Mouse (Mus musculus) liver, embryonic 13.5 days (tissue): Measurements from ENCODE around the gene Foxl2. TPM values are rescaled to one million over a fixed set of nuclear protein-coding genes. Genes with fewer than 3 reads are reported as not detected.

Source experiments
- ATAC-seq: fragments of 200-750 bp; cut with Nextera tagmentation; 2 replicates; pipeline ENCODE4 v1.8.0; 2017; ENCODE audit warnings: low read depth, mild to moderate bottlenecking, moderate number of reproducible peaks, moderate library complexity
- DNase-seq: peaks from one replicate; pipeline ENCODE4 v3.0.0; 2022
- H3K27ac ChIP-seq: fragments of 300-500 bp; sonication (generic); 2 replicates; pipeline ENCODE4 v1.5.1; 2015; ENCODE audit warnings: moderate library complexity, mild to moderate bottlenecking, inconsistent platforms
- H3K27me3 ChIP-seq: fragments of 300-500 bp; sonication (generic); 2 replicates; pipeline ENCODE4 v1.6.1; 2015; ENCODE audit warnings: mild to moderate bottlenecking, inconsistent platforms
- H3K36me3 ChIP-seq: fragments of 300-500 bp; sonication (generic); 2 replicates; pipeline ENCODE4 v1.6.1; 2015; ENCODE audit warnings: mild to moderate bottlenecking, inconsistent platforms
- H3K4me1 ChIP-seq: fragments of 300-500 bp; sonication (generic); replicated peaks from 2 replicates; pipeline ENCODE4 v1.6.1; 2015; ENCODE audit warnings: inconsistent platforms
- H3K4me2 ChIP-seq: fragments of 300-500 bp; sonication (generic); 2 replicates; pipeline ENCODE4 v1.6.1; 2015; ENCODE audit warnings: inconsistent platforms, mild to moderate bottlenecking, moderate library complexity
- H3K4me3 ChIP-seq: fragments of 300-500 bp; sonication (generic); replicated peaks from 2 replicates; pipeline ENCODE4 v1.5.1; 2015; ENCODE audit warnings: mild to moderate bottlenecking, inconsistent platforms
- H3K9ac ChIP-seq: fragments of 300-500 bp; sonication (generic); 2 replicates; pipeline ENCODE4 v1.6.1; 2015; ENCODE audit warnings: mild to moderate bottlenecking, inconsistent platforms
- H3K9me3 ChIP-seq: fragments of 300-500 bp; sonication (generic); replicated peaks from 2 replicates; pipeline ENCODE4 v1.6.1; 2016; ENCODE audit warnings: inconsistent platforms
- WGBS: fragments of 180-500 bp; shearing (Covaris S2); methylation state at CpG from one replicate; pipeline ENCODE4 v1.1.7; 2015; ENCODE audit not compliant: insufficient replicate concordance; 5-methylcytosine and 5-hydroxymethylcytosine counted together
- polyA plus RNA-seq: library from polyadenylated mRNA; unstranded; fragments of >200 nt; fragmentation: Nextera tagmentation; extraction: Ambion mirVana; gene quantifications from 2 replicates; pipeline ENCODE4 v1.2.1, GENCODE M21; 2015

Gene Foxl2
- polyA plus RNA-seq, 1 experiment from 2014 or later, result not detected

GRCm38 (mm10) chr9:98963661-98964060 lies 8.6 kb downstream of the Foxl2 start:
- Histone ChIP-seq H3K27me3 (peaks cover 91% of the 10 kb centered on the region), H3K4me2 (no peak overlapping the region), H3K36me3 (no peaks in the 10 kb centered on the region), H3K9ac (no peak overlapping the region), H3K9me3 (no peaks in the 10 kb centered on the region), H3K4me3 (no peak overlapping the region), H3K27ac (no peak overlapping the region), H3K4me1 (no peaks in the 10 kb centered on the region)
- ATAC-seq (no peak), DNase-seq (no peak)
- WGBS, result 7% methylated on average over 18 of the region's 18 CpGs

GRCm38 (mm10) chr9:98965084-98965483 lies 10.0 kb downstream of the Foxl2 start:
- Histone ChIP-seq H3K9me3 (no peaks in the 10 kb centered on the region), H3K4me2 (no peak overlapping the region), H3K4me3 (no peak overlapping the region), H3K36me3 (no peaks in the 10 kb centered on the region), H3K4me1 (no peaks in the 10 kb centered on the region), H3K27ac (no peak overlapping the region), H3K27me3 (peaks cover 86% of the 10 kb centered on the region), H3K9ac (no peak overlapping the region)
- DNase-seq (no peak), ATAC-seq (no peak)
- WGBS, result 3% methylated on average over 18 of the region's 18 CpGs

DNA sequence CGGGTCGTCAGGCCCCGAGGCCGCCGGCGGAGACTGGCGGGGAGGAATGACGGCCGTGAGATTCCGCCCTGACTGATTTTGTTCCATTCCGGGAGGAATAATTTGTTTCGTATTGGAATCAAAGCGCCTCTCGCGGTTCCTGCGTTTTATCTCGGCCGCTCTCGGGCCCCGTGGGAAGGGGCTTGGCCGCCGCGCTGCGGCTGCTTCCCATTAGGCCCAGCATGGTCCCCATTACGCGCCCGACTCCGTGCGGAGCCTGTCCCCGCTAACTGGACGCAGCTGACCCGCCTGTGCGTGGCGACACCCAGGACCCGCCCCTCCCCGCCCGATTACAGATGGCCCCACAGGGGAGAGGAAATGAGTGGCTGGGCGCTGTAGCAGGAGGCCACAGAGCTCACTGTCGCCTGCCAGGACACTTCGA lies 18.0 kb downstream of the Foxl2 start:
- Histone ChIP-seq H3K36me3 (no peaks in the 10 kb centered on the region), H3K27me3 (peaks cover 89% of the 10 kb centered on the region), H3K4me3 (peak overlapping the region; percentile 35), H3K9me3 (no peaks in the 10 kb centered on the region), H3K9ac (no peak overlapping the region), H3K4me2 (peak overlapping the region; percentile 49), H3K4me1 (0 out of 2 replicates have a peak, but pooled peaks cover 6% of the 10 kb centered on the region), H3K27ac (no peak overlapping the region)
- WGBS, result 2% methylated on average over 40 of the region's 40 CpGs
- no peak for ATAC-seq
- no peak for DNase-seq

- WGBS, result 4% methylated on average over 7 of the region's 7 CpGs
- peak overlapping the region; percentile 35; the same call in 1 of the 2 replicates for H3K4me3 ChIP-seq
- H3K36me3 ChIP-seq, result no peaks in the 10 kb centered on the region
- H3K9me3 ChIP-seq, result no peaks in the 10 kb centered on the region
- H3K4me1 ChIP-seq, result 0 out of 2 replicates have a peak, but pooled peaks cover 6% of the 10 kb centered on the region
- peaks cover 89% of the 10 kb centered on the region for H3K27me3 ChIP-seq
- no peak overlapping the region for H3K9ac ChIP-seq
- ATAC-seq, result no peak
- DNase-seq, result no peak
- no peak overlapping the region for H3K27ac ChIP-seq
- H3K4me2 ChIP-seq, result peak overlapping the region; percentile 49
Measured at GRCm38 (mm10) chr9:98973561-98973960, 18.5 kb downstream of the Foxl2 start.

DNA sequence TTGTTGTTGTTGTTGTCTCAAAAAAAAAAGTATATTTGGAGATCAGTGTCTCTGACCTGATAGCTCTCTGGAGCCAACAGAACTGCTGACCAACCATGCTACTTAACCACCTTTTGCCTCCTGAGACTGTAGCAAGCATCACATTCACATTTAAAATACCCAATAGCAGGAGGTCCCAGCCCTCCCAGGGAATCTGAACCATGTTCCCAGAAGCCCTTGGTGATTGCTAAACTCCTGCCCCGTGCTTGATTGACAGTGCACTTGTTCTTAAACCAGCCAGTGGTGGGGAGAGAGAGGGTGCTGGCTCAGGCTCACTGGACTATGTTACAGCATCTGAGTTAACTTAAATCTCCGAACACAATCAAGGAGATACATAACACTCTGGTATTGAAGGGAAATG lies 19.8 kb downstream of the Foxl2 start:
- Histone ChIP-seq H3K36me3 (no peaks in the 10 kb centered on the region), H3K27ac (no peak overlapping the region), H3K4me1 (peaks cover 11% of the 10 kb centered on the region; the same call in 1 of the 2 replicates), H3K9me3 (no peaks in the 10 kb centered on the region), H3K27me3 (peaks cover 91% of the 10 kb centered on the region), H3K9ac (no peak overlapping the region), H3K4me3 (no peak overlapping the region), H3K4me2 (no peak overlapping the region)
- 34% methylated on average over 2 of the region's 2 CpGs for WGBS
- DNase-seq (no peak), ATAC-seq (no peak)

DNA sequence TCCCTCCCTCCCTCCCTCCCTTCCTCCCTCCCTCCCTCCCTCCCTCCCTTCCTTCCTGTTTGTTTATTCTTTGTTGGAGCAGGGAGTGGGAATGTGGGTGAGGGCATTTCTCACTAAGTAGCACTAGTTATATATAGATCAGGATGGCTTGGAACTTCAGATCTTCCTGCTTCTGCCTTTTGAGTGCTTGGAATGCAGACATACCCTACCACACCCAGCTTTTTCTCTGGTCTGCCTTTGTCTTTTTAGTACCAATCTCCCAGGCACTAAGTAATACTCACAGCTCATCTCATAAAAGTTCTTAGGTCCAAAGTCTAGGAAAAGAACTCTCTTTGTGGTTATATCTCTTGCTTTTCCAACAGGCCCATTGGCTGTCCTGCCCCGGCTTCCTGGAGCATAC lies 21.0 kb downstream of the Foxl2 start:
- DNase-seq (no peak), ATAC-seq (no peak)
- Histone ChIP-seq H3K27me3 (peaks cover 84% of the 10 kb centered on the region), H3K36me3 (no peaks in the 10 kb centered on the region), H3K9me3 (no peaks in the 10 kb centered on the region), H3K4me3 (no peak overlapping the region), H3K4me2 (no peak overlapping the region), H3K9ac (no peak overlapping the region), H3K4me1 (peaks cover 12% of the 10 kb centered on the region; the same call in 1 of the 2 replicates), H3K27ac (no peak overlapping the region)
- 58% methylated on average over 1 of the region's 1 CpGs for WGBS

GRCm38 (mm10) chr9:98976520-98976919 lies 21.4 kb downstream of the Foxl2 start:
- no peak overlapping the region for H3K4me3 ChIP-seq
- no peak for ATAC-seq
- no peak overlapping the region for H3K4me2 ChIP-seq
- H3K27ac ChIP-seq, result no peak overlapping the region
- no peak for DNase-seq
- no peak overlapping the region for H3K9ac ChIP-seq
- H3K36me3 ChIP-seq, result no peaks in the 10 kb centered on the region
- peaks cover 85% of the 10 kb centered on the region for H3K27me3 ChIP-seq
- H3K9me3 ChIP-seq, result no peaks in the 10 kb centered on the region
- 34% methylated on average over 5 of the region's 5 CpGs for WGBS
- peaks cover 12% of the 10 kb centered on the region; the same call in 1 of the 2 replicates for H3K4me1 ChIP-seq

DNA sequence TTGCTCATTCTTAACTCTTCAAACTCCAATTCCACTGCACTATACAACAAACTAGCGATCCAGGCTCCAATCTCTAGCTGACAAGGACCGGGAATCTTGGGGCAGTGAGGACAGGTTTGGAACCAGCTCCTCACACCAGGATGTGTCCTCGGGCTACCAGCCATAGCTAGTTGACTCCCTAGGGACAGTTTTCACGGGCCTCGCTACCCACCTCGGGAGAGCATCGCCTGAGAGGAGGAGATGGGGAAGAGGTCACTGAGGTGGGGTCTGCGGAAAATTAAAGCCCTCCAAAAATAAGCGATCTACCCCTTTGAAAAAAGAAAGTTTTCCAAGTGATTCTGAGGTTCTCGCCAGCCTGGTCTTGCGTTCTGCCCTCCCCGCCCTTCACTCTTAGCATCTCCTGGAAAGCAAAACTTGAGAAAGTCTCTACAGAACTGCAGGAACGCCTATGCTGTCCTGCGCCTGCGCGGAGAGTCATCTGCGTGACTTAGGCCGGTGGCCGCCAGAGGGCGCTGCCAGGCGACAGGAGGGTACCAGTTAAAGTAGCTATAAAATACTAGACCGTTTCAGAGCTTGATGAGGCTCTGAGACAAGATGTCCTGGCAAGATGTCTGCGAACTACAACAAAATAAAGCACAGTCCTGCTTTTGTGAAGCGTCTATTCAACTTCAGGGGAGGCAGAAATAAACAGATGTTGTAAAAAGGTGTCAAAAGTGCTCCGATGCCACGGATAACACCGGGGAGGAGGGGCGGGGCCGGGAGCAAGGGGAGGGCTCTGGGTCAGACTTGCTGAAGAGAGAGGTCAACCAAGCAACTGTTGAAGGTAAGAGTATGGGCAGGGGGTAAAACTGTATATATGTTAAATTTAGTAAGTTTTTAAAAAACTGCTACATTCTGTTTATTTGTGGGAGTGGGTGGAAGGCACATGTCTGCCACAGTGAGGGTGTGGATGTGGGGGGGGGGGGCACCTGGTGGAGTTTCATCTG lies 24.6 kb downstream of the Foxl2 start:
- Histone ChIP-seq H3K4me3 (peak overlapping the region; percentile 33), H3K4me1 (peaks cover 6% of the 10 kb centered on the region; the same call in 1 of the 2 replicates), H3K36me3 (no peaks in the 10 kb centered on the region), H3K4me2 (peak overlapping the region; percentile 58), H3K27me3 (peaks cover 82% of the 10 kb centered on the region), H3K27ac (no peak overlapping the region), H3K9ac (no peak overlapping the region), H3K9me3 (no peaks in the 10 kb centered on the region)
- peak; percentile 80 for DNase-seq
- ATAC-seq, result peak; percentile 74
- 6% methylated on average over 29 of the region's 29 CpGs for WGBS

DNA sequence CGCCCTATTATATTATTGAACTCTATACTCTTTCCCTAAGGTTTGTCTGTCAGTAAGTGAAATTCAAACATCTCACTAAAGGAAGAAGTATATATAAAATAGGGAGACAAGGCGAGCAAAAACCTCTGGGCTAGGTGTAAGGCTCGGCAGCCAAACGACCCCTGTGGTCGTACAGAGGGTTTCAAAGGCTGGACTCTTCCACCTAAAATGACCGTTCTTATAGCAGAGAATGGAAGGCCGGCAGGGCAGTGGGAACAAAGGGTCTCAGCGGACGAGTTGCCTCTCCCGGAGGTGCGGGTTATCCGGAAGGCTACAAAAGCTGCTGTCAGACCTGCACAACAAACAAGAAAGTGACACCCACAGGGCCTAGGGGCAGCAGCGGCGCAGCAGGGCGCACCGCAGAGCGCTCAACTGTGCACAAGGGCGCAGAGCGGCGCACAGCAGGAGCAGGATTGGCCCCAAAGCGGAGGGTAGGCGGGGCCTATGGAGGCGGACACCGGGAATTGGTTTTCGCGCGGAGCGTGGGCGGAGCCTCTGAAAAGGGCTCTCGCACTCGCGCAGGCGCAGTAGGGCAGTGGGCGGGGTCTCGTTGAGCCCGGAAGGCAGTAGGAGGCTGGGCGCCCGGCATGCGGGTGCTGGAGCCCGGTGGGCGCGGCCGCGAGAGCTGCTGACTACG lies 30.9 kb downstream of the Foxl2 start, which contains the start of gene Faim:
TSS of gene Faim (plus strand) at position 574 of the 676 bp plus-strand sequence.
- Histone ChIP-seq H3K4me2 (peak within 1 kb of the TSS; percentile 100), H3K4me3 (peak within 1 kb of the TSS; percentile 81), H3K9me3 (no peaks in the 10 kb centered on the region), H3K9ac (peak within 1 kb of the TSS; percentile 83), H3K27me3 (peaks cover 35% of the 10 kb centered on the region), H3K36me3 (no peaks in the 10 kb centered on the region), H3K27ac (peak within 1 kb of the TSS; percentile 66), H3K4me1 (peaks cover 21% of the 10 kb centered on the region)
- DNase-seq, result peak; percentile 100
- WGBS, result 2% methylated on average over 45 of the region's 45 CpGs
- ATAC-seq, result peak; percentile 100

- ATAC-seq (peak; percentile 17), DNase-seq (peak; percentile 20)
- no peaks in the 10 kb centered on the region for H3K9me3 ChIP-seq
- no peaks in the 10 kb centered on the region for H3K36me3 ChIP-seq
- peak overlapping the region; percentile 100 for H3K4me2 ChIP-seq
- H3K27me3 ChIP-seq, result peaks cover 28% of the 10 kb centered on the region
- peak overlapping the region; percentile 83 for H3K9ac ChIP-seq
- H3K27ac ChIP-seq, result no peak overlapping the region; the same call in 1 of the 2 replicates
- H3K4me3 ChIP-seq, result peak overlapping the region; percentile 81
- WGBS, result under 1% methylated on average over 50 of the region's 50 CpGs
- peaks cover 21% of the 10 kb centered on the region for H3K4me1 ChIP-seq
Measured at GRCm38 (mm10) chr9:98986476-98987096, 31.5 kb downstream of the Foxl2 start.

DNA sequence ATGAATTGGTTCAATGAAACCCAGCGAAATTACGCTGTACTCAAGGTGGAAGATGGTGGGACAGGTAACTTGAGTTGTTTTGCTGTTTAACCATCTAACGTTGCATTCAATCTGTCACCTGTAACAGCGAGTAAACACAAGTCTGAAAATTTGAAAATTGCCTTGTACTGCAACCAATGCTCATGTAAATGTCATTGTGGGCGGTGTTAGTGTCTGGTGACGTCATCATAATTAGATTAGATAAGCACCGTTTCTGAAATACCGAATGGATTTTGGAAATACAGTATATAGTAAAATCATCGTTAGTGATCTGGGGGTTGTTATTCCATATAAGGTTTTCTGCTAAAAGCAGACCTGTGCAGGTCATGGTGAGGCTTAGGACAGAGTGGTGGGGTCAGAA lies 32.0 kb downstream of the Foxl2 start:
- peaks cover 24% of the 10 kb centered on the region for H3K27me3 ChIP-seq
- 35% methylated on average over 9 of the region's 9 CpGs for WGBS
- peak overlapping the region; percentile 83 for H3K9ac ChIP-seq
- no peaks in the 10 kb centered on the region for H3K36me3 ChIP-seq
- DNase-seq (no peak), ATAC-seq (no peak)
- peak overlapping the region; percentile 81 for H3K4me3 ChIP-seq
- no peak overlapping the region for H3K27ac ChIP-seq
- H3K9me3 ChIP-seq, result no peaks in the 10 kb centered on the region
- peak overlapping the region; percentile 100 for H3K4me2 ChIP-seq
- peaks cover 21% of the 10 kb centered on the region for H3K4me1 ChIP-seq
